Mouse (Mus musculus): ENCODE data around the gene Kcnj12. TPM values are rescaled to one million over a fixed set of nuclear protein-coding genes. Genes with fewer than 3 reads are reported as not detected.

Kcnj12 gene
- polyA plus RNA-seq, 1 experiment from 2014 or later = 0.31 TPM

DNA sequence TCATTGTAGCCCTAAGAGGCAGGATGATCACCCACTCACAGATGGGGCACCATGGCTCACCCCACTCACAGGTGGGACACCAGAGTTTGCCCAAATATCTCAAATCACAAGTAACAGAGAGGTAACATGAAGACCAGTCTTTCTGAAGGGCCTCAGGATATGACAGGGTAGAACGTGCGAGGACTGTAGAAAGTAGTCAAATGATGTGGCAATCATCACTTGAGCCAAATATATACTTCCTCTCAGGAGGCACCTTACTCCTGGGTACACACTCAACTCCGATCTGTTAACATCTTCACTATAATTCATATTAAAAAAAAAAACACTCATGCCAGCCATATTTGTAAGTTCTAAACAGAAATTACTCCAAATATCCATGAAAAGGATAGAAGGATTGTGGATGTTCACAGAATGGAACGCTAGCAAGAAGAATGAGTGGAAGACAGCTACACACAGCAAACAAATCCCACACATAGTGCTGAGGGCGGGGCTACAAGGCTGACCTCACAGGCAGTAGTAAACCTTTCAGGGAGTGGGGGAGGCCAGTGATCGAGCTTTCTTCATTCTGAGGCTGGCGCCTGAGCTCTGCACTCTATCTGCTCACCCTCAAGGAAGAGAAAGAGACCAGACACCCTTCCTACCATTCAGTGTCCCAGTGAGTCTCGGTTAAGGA is 90.1 kb downstream of the Kcnj12 start:
- Histone ChIP-seq H3K4me2 (no peak overlapping the region), H3K27ac (no peak overlapping the region), H3K9ac (replicated peaks) (no peak overlapping the region), H3K9me3 (no peaks in the 10 kb centered on the region), H3K27me3 (no peaks in the 10 kb centered on the region; the same call in 1 of the 2 replicates), H3K4me3 (replicated peaks) (no peak overlapping the region), H3K4me1 (replicated peaks) (no peaks in the 10 kb centered on the region), H3K36me3 (no peaks in the 10 kb centered on the region)
- no peak for ATAC-seq (ENCODE audit: insufficient number of reproducible peaks, insufficient read depth, low FRiP score, low TSS enrichment, low read depth)
- WGBS = 74% methylated on average over 8 of the region's 8 CpGs

DNA sequence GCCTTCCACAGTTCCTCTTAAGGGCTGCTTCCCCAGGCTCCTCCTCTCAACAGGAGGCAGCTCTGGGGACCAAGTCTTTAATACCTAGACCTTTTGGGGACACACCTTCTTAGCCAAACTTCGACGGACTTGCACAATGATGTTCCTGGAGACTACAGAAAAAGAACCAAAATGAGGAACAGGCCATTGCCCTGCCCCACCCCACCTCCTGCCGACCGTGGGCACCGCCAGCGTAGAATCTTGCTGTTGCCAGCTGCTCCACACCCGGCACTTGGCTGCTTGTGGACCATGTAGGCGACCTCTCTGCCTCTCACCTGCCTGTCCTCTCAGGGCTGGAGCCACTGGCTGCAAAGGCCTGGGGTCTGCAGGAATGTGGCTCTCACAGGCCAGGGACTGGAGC is 93.9 kb downstream of the Kcnj12 start:
- Histone ChIP-seq H3K27me3 (no peaks in the 10 kb centered on the region; the same call in 1 of the 2 replicates), H3K27ac (no peak overlapping the region), H3K9me3 (no peaks in the 10 kb centered on the region; the same call in 1 of the 2 replicates), H3K36me3 (no peaks in the 10 kb centered on the region), H3K4me1 (replicated peaks) (no peaks in the 10 kb centered on the region), H3K4me2 (no peak overlapping the region), H3K9ac (replicated peaks) (no peak overlapping the region), H3K4me3 (replicated peaks) (no peak overlapping the region)
- WGBS = 61% methylated on average over 8 of the region's 8 CpGs
- no peak for ATAC-seq (ENCODE audit: insufficient number of reproducible peaks, insufficient read depth, low FRiP score, low TSS enrichment, low read depth)

DNA sequence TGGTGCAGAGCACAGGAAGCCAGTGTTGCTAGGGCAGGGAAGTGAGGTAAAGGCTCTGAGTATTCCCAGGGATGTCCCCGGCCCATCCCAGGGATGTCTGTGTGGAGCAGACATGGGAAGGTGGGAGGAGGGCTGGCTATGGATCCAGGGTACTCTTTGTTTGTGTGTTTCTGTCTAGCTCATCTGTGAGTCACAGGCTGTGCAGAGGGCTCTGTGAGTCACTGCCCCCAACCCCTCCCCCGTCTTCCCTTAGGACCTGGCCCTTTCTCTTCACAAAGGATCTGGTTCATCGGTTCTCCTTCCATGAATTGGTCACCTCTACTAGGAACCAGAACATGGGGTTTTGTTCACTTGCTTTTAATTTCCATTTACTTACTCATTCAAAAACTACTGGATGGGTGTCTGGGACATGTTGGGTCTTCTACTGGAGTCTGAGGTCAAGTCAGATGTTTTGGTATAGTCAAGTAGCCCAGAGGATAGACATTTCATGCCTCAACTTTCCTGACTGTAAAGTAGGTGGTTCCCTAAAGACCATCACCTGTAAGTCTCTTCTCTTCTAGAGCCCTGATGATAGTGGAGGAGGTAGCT is 97.7 kb downstream of the Kcnj12 start:
- H3K9ac ChIP-seq (replicated peaks) = no peak overlapping the region
- H3K9me3 ChIP-seq = no peaks in the 10 kb centered on the region; the same call in 1 of the 2 replicates
- no peak for ATAC-seq (ENCODE audit: insufficient number of reproducible peaks, insufficient read depth, low FRiP score, low TSS enrichment, low read depth)
- H3K36me3 ChIP-seq = no peaks in the 10 kb centered on the region
- WGBS = 92% methylated on average over 3 of the region's 3 CpGs
- H3K4me2 ChIP-seq = no peak overlapping the region
- H3K4me3 ChIP-seq (replicated peaks) = no peak overlapping the region
- H3K4me1 ChIP-seq (replicated peaks) = no peaks in the 10 kb centered on the region
- H3K27ac ChIP-seq = no peak overlapping the region
- H3K27me3 ChIP-seq = no peaks in the 10 kb centered on the region

Other genes starting within 250 kb of the Kcnj12 start
- gene Top3a, start 245.2 kb upstream of the Kcnj12 start, polyA plus RNA-seq (2016; fragmentation: Nextera tagmentation; extraction: Ambion mirVana) = 24.6 and 25.9 TPM in 2 replicates
- gene Smcr8, start 245.0 kb upstream of the Kcnj12 start, polyA plus RNA-seq (2016; fragmentation: Nextera tagmentation; extraction: Ambion mirVana) = 6.3 and 7.8 TPM in 2 replicates
- 66.3 and 69.5 TPM in 2 replicates for gene Shmt1, start 210.8 kb upstream of the Kcnj12 start, polyA plus RNA-seq (2016; fragmentation: Nextera tagmentation; extraction: Ambion mirVana)
- 29.4 and 30.5 TPM in 2 replicates for gene Dhrs7b, start 191.9 kb upstream of the Kcnj12 start, polyA plus RNA-seq (2016; fragmentation: Nextera tagmentation; extraction: Ambion mirVana)
- 59.2 and 61.4 TPM in 2 replicates for gene Tmem11, start 143.3 kb upstream of the Kcnj12 start, polyA plus RNA-seq (2016; fragmentation: Nextera tagmentation; extraction: Ambion mirVana)
- 14.2 and 15.9 TPM in 2 replicates for gene Natd1, start 107.8 kb upstream of the Kcnj12 start, polyA plus RNA-seq (2016; fragmentation: Nextera tagmentation; extraction: Ambion mirVana)
- 83.1 and 84.7 TPM in 2 replicates for gene Map2k3, start 90.5 kb upstream of the Kcnj12 start, polyA plus RNA-seq (2016; fragmentation: Nextera tagmentation; extraction: Ambion mirVana)
- 0.69 and 0.76 TPM in 2 replicates for gene Tnfrsf13b, start 104.2 kb downstream of the Kcnj12 start, polyA plus RNA-seq (2016; fragmentation: Nextera tagmentation; extraction: Ambion mirVana)
- gene Usp22, start 152.5 kb downstream of the Kcnj12 start, polyA plus RNA-seq (2016; fragmentation: Nextera tagmentation; extraction: Ambion mirVana) = 196 and 199 TPM in 2 replicates
- 0.46 and 0.47 TPM in 2 replicates for gene Aldh3a1, start 185.0 kb downstream of the Kcnj12 start, polyA plus RNA-seq (2016; fragmentation: Nextera tagmentation; extraction: Ambion mirVana)
- 20.4 and 24.3 TPM in 2 replicates for gene Aldh3a2, start 244.9 kb downstream of the Kcnj12 start, polyA plus RNA-seq (2016; fragmentation: Nextera tagmentation; extraction: Ambion mirVana)